Mouse (Mus musculus) MN1 (cell line): ENCODE results near the gene Med12l.
"Not testable (repeated sequence)": the region's sequence is repeated elsewhere in the genome, so short reads cannot be mapped to it uniquely, and the experiment has no call there.

Source experiments
- DNase-seq: peaks from one replicate; pipeline ENCODE4 v3.0.0-alpha.2; 2016; ENCODE audit warnings: low spot score

Gene Med12l

GRCm38 (mm10) chr3:59140115-59140514, 134.5 kb downstream of the Med12l start:
- no peak for DNase-seq

- not testable (repeated sequence) for DNase-seq
Observed at GRCm38 (mm10) chr3:59140941-59141340, 135.3 kb downstream of the Med12l start.

GRCm38 (mm10) chr3:59141507-59142305, 136.1 kb downstream of the Med12l start:
- DNase-seq = no peak

GRCm38 (mm10) chr3:59145194-59145593, 139.6 kb downstream of the Med12l start:
- no peak for DNase-seq

- no peak for DNase-seq
Observed at GRCm38 (mm10) chr3:59149646-59150045, 144.0 kb downstream of the Med12l start.

- no peak for DNase-seq
Observed at GRCm38 (mm10) chr3:59150624-59151023, 145.0 kb downstream of the Med12l start.

- DNase-seq = no peak
Observed at GRCm38 (mm10) chr3:59153424-59153823, 147.8 kb downstream of the Med12l start, which contains the start of gene P2ry14. P2ry14 (minus strand) TSS chr3:59153618.

- no peak for DNase-seq
Observed at GRCm38 (mm10) chr3:59154888-59155287, 149.3 kb downstream of the Med12l start.

GRCm38 (mm10) chr3:59155404-59155803, 149.8 kb downstream of the Med12l start:
- no peak for DNase-seq

GRCm38 (mm10) chr3:59157048-59157447, 151.4 kb downstream of the Med12l start:
- no peak for DNase-seq

- DNase-seq = no peak
Observed at GRCm38 (mm10) chr3:59160465-59160864, 154.8 kb downstream of the Med12l start.

- no peak for DNase-seq
Observed at GRCm38 (mm10) chr3:59167417-59168054, 161.9 kb downstream of the Med12l start.

GRCm38 (mm10) chr3:59168476-59168875, 162.9 kb downstream of the Med12l start:
- no peak for DNase-seq

- no peak for DNase-seq
Observed at GRCm38 (mm10) chr3:59169215-59169614, 163.6 kb downstream of the Med12l start.

- DNase-seq = no peak
Observed at GRCm38 (mm10) chr3:59169921-59170627, 164.4 kb downstream of the Med12l start.

GRCm38 (mm10) chr3:59174426-59175154, 169.0 kb downstream of the Med12l start:
- DNase-seq = no peak

- DNase-seq = no peak
Observed at GRCm38 (mm10) chr3:59175234-59175633, 169.6 kb downstream of the Med12l start.

- no peak for DNase-seq
Observed at GRCm38 (mm10) chr3:59176871-59177270, 171.2 kb downstream of the Med12l start.

- no peak for DNase-seq
Observed at GRCm38 (mm10) chr3:59181134-59181533, 175.5 kb downstream of the Med12l start.

GRCm38 (mm10) chr3:59182129-59182528, 176.5 kb downstream of the Med12l start:
- DNase-seq = no peak

GRCm38 (mm10) chr3:59185662-59186061, 180.0 kb downstream of the Med12l start:
- DNase-seq = no peak

- no peak for DNase-seq
Observed at GRCm38 (mm10) chr3:59187336-59187735, 181.7 kb downstream of the Med12l start.
